In genomic region chr11:106722831-106723361, GRCm38 (mm10) we compare ENCODE assay signal across 8 mouse cellular contexts. TPM values are rescaled to one million over a fixed set of nuclear protein-coding genes. Genes with fewer than 3 reads are reported as not detected.
A peak's percentile ranks its signal among the peaks of the same experiment; 100 is the strongest.
DNase-seq lines count a peak whose midpoint lies in the region; ATAC-seq and TF ChIP-seq lines count a peak whose summit lies in the region.

No protein-coding gene starts in this region.

- no peak for ATAC-seq in hindbrain, embryonic 12.5 days (ENCODE audit: low FRiP score)
- ATAC-seq in hindbrain, embryonic 11.5 days (ENCODE audit: low FRiP score), result no peak
- ATAC-seq in intestine, embryonic 15.5 days, result peak; percentile 75
- no peak for ATAC-seq in midbrain, embryonic 11.5 days (ENCODE audit: low FRiP score)
- no peak for ATAC-seq in frontal cortex, adult (ENCODE audit: low TSS enrichment)

- H3K4me2 ChIP-seq in hindbrain, embryonic 12.5 days (replicated peaks), result no peak overlapping the region
- H3K4me2 ChIP-seq in hindbrain, embryonic 11.5 days (replicated peaks; ENCODE audit: low read depth, low read length), result no peak overlapping the region
- peak overlapping the region; percentile 3; the same call in 1 of the 2 replicates for H3K4me2 ChIP-seq in intestine, embryonic 15.5 days (replicated peaks)
- peak overlapping the region; percentile 48 for H3K4me2 ChIP-seq in myocyte (ENCODE audit: low read depth)
- no peak overlapping the region for H3K4me2 ChIP-seq in midbrain, embryonic 11.5 days

- H3K79me2 ChIP-seq in myocyte (ENCODE audit: control insufficient read depth, insufficient read depth), result no peaks in the 10 kb centered on the region

- peaks cover 8% of the 10 kb centered on the region for H3K4me1 ChIP-seq in hindbrain, embryonic 12.5 days
- H3K4me1 ChIP-seq in hindbrain, embryonic 11.5 days (replicated peaks; ENCODE audit: control insufficient read depth, insufficient read depth, low read length), result no peaks in the 10 kb centered on the region
- peaks cover 13% of the 10 kb centered on the region; the same call in 1 of the 2 replicates for H3K4me1 ChIP-seq in intestine, embryonic 15.5 days (replicated peaks)
- no peaks in the 10 kb centered on the region; the same call in 1 of the 2 replicates for H3K4me1 ChIP-seq in midbrain, embryonic 11.5 days (ENCODE audit: control insufficient read depth, insufficient read depth, low read length)

- WGBS in hindbrain, embryonic 12.5 days, result 28% methylated on average over 7 of the region's 7 CpGs
- WGBS in hindbrain, embryonic 11.5 days, result 22% methylated on average over 7 of the region's 7 CpGs
- 12% methylated on average over 7 of the region's 7 CpGs for whole genome bisulfite sequencing in intestine, embryonic 15.5 days
- 38% methylated on average over 7 of the region's 7 CpGs for WGBS in midbrain, embryonic 11.5 days

- TF ChIP-seq POLR2A in myocyte (IDR thresholded peaks at IDR 0.05; ENCODE audit: insufficient read length, low read depth), result no peak

- H3K27ac ChIP-seq in hindbrain, embryonic 12.5 days, result 0 out of 2 replicates have a peak overlapping the region, but pooled peaks have one; percentile 1
- no peak overlapping the region for H3K27ac ChIP-seq in hindbrain, embryonic 11.5 days (ENCODE audit: low read depth, low read length)
- no peak overlapping the region for H3K27ac ChIP-seq in intestine, embryonic 15.5 days
- H3K27ac ChIP-seq in midbrain, embryonic 11.5 days (ENCODE audit: low read depth, low read length), result no peak overlapping the region

- H3K9ac ChIP-seq in hindbrain, embryonic 12.5 days, result no peak overlapping the region
- H3K9ac ChIP-seq in hindbrain, embryonic 11.5 days (ENCODE audit: low read depth, low read length), result no peak overlapping the region
- H3K9ac ChIP-seq in intestine, embryonic 15.5 days, result no peak overlapping the region
- H3K9ac ChIP-seq in midbrain, embryonic 11.5 days (ENCODE audit: low read length), result no peak overlapping the region

- H3K27me3 ChIP-seq in hindbrain, embryonic 12.5 days, result no peaks in the 10 kb centered on the region
- no peaks in the 10 kb centered on the region for H3K27me3 ChIP-seq in hindbrain, embryonic 11.5 days (ENCODE audit: control insufficient read depth, insufficient read depth, low read length)
- H3K27me3 ChIP-seq in intestine, embryonic 15.5 days (replicated peaks), result no peaks in the 10 kb centered on the region
- no peaks in the 10 kb centered on the region for H3K27me3 ChIP-seq in myocyte (ENCODE audit: control insufficient read depth, insufficient read depth, insufficient read length)
- H3K27me3 ChIP-seq in midbrain, embryonic 11.5 days (ENCODE audit: control insufficient read depth, insufficient read depth, low read length), result no peaks in the 10 kb centered on the region

- H3ac ChIP-seq in myocyte (ENCODE audit: control insufficient read depth, insufficient read length), result no peak overlapping the region

- no peak overlapping the region for H3K4me3 ChIP-seq in hindbrain, embryonic 12.5 days
- no peak overlapping the region for H3K4me3 ChIP-seq in hindbrain, embryonic 11.5 days (ENCODE audit: low read depth, low read length)
- H3K4me3 ChIP-seq in intestine, embryonic 15.5 days (replicated peaks), result no peak overlapping the region
- no peak overlapping the region for H3K4me3 ChIP-seq in myocyte
- H3K4me3 ChIP-seq in midbrain, embryonic 11.5 days (ENCODE audit: low read depth, low read length), result no peak overlapping the region

- no peak for DNase-seq in hindbrain, embryonic 11.5 days (ENCODE audit: low spot score)
- DNase-seq in c-Kit-positive CD71-positive TER-119-negative erythroid progenitor cells, embryonic 14.5 days (ENCODE audit: low read depth), result peak; percentile 20
- no peak for DNase-seq in midbrain, embryonic 11.5 days (ENCODE audit: low spot score, missing footprints)
- no peak for DNase-seq in right cerebral cortex, adult 18-20 months

- H3K36me3 ChIP-seq in hindbrain, embryonic 12.5 days, result no peaks in the 10 kb centered on the region
- no peaks in the 10 kb centered on the region for H3K36me3 ChIP-seq in hindbrain, embryonic 11.5 days (ENCODE audit: control insufficient read depth, insufficient read depth, low read length)
- no peaks in the 10 kb centered on the region for H3K36me3 ChIP-seq in intestine, embryonic 15.5 days
- no peaks in the 10 kb centered on the region for H3K36me3 ChIP-seq in myocyte (ENCODE audit: control insufficient read depth, insufficient read depth)
- H3K36me3 ChIP-seq in midbrain, embryonic 11.5 days (ENCODE audit: control insufficient read depth, insufficient read depth, low read length), result no peaks in the 10 kb centered on the region

- H3K9me3 ChIP-seq in hindbrain, embryonic 12.5 days (replicated peaks), result no peaks in the 10 kb centered on the region
- no peaks in the 10 kb centered on the region for H3K9me3 ChIP-seq in hindbrain, embryonic 11.5 days (ENCODE audit: control insufficient read depth, low read length)
- no peaks in the 10 kb centered on the region for H3K9me3 ChIP-seq in intestine, embryonic 15.5 days
- no peaks in the 10 kb centered on the region for H3K9me3 ChIP-seq in midbrain, embryonic 11.5 days (ENCODE audit: control insufficient read depth, low read length)

TF ChIP-seq in myocyte, 11 proteins besides CTCF, POLR2A, EP300 and RAD21:
- TF ChIP-seq REST (IDR thresholded peaks at IDR 0.05; ENCODE audit: insufficient read depth, insufficient read length), result no peak
- TF ChIP-seq TCF12 (IDR thresholded peaks at IDR 0.05; ENCODE audit: insufficient read depth, poor library complexity, severe bottlenecking), result no peak
- TF ChIP-seq TCF3 (IDR thresholded peaks at IDR 0.05; ENCODE audit: insufficient read length, low read depth), result no peak
- TF ChIP-seq E2F4 (IDR thresholded peaks at IDR 0.05; ENCODE audit: insufficient read depth), result no peak
- TF ChIP-seq SRF (IDR thresholded peaks at IDR 0.05; ENCODE audit: control insufficient read depth, insufficient read length, low read depth), result no peak
- TF ChIP-seq MYOD1 (IDR thresholded peaks at IDR 0.05; ENCODE audit: control insufficient read depth in 1 of 3, insufficient read length in 2 of 3, low read depth in 2 of 3), result no peak
- no peak for TF ChIP-seq USF1 (IDR thresholded peaks at IDR 0.05; ENCODE audit: low read depth)
- no peak for TF ChIP-seq MAX (IDR thresholded peaks at IDR 0.05; ENCODE audit: low read depth)
- TF ChIP-seq MYOG (IDR thresholded peaks at IDR 0.05; ENCODE audit: control insufficient read depth in 1 of 3, insufficient read depth in 1 of 3, insufficient read length in 2 of 3, low read depth in 2 of 3), result no peak

RNA-seq across cellular contexts. Expression of gene Pecam1, which starts 27.5 kb away (rescaled TPM):
- polyA plus RNA-seq in hindbrain, embryonic 12.5 days (2016; fragmentation: Nextera tagmentation; extraction: Ambion mirVana), result 21.5 and 22.3 TPM in 2 replicates
- polyA plus RNA-seq in hindbrain, embryonic 11.5 days (2014; fragmentation: Nextera tagmentation; extraction: Ambion mirVana), result 19.0 and 20.3 TPM in 2 replicates
- polyA plus RNA-seq in intestine, embryonic 15.5 days (2015; fragmentation: Nextera tagmentation; extraction: Ambion mirVana), result 46.5 and 49.3 TPM in 2 replicates
- polyA plus RNA-seq in myocyte (2012; fragmentation: generic; extraction: Trizol), result 0.01 TPM
- polyA plus RNA-seq in midbrain, embryonic 11.5 days (2014; fragmentation: Nextera tagmentation; extraction: Ambion mirVana), result 19.8 and 21.5 TPM in 2 replicates

RNA-seq across cellular contexts. Expression of gene Milr1, which starts 28.1 kb away (rescaled TPM):
- polyA plus RNA-seq in hindbrain, embryonic 12.5 days (2016; fragmentation: Nextera tagmentation; extraction: Ambion mirVana), result 1.0 and 1.3 TPM in 2 replicates
- 1.1 and 2.0 TPM in 2 replicates for polyA plus RNA-seq in hindbrain, embryonic 11.5 days (2014; fragmentation: Nextera tagmentation; extraction: Ambion mirVana)
- polyA plus RNA-seq in intestine, embryonic 15.5 days (2015; fragmentation: Nextera tagmentation; extraction: Ambion mirVana), result 2.0 TPM in 2 replicates
- 7.7 TPM for polyA plus RNA-seq in myocyte (2012; fragmentation: generic; extraction: Trizol)
- polyA plus RNA-seq in midbrain, embryonic 11.5 days (2014; fragmentation: Nextera tagmentation; extraction: Ambion mirVana), result 0.68 and 1.0 TPM in 2 replicates

RNA-seq across cellular contexts. Expression of gene Polg2, which starts 56.4 kb away (rescaled TPM):
- 8.5 and 10.7 TPM in 2 replicates for polyA plus RNA-seq in hindbrain, embryonic 12.5 days (2016; fragmentation: Nextera tagmentation; extraction: Ambion mirVana)
- polyA plus RNA-seq in hindbrain, embryonic 11.5 days (2014; fragmentation: Nextera tagmentation; extraction: Ambion mirVana), result 9.5 and 11.0 TPM in 2 replicates
- 11.7 and 11.9 TPM in 2 replicates for polyA plus RNA-seq in intestine, embryonic 15.5 days (2015; fragmentation: Nextera tagmentation; extraction: Ambion mirVana)
- 4.4 TPM for polyA plus RNA-seq in myocyte (2012; fragmentation: generic; extraction: Trizol)
- polyA plus RNA-seq in midbrain, embryonic 11.5 days (2014; fragmentation: Nextera tagmentation; extraction: Ambion mirVana), result 9.7 and 11.2 TPM in 2 replicates

Comparison
In these comparisons a context has a peak if more than half of its experiments do, and no peak if none do; other contexts are left out.
1. H3K4me2 ChIP-seq: peak in intestine, embryonic 15.5 days (single experiment) and myocyte (single experiment); none in hindbrain, embryonic 12.5 days (single experiment), hindbrain, embryonic 11.5 days (single experiment) and midbrain, embryonic 11.5 days (single experiment).
2. RNA of gene Pecam1, which starts 27.5 kb away (polyA plus RNA-seq): 46.5 to 49.3 TPM in intestine, embryonic 15.5 days, 21.5 to 22.3 TPM in hindbrain, embryonic 12.5 days, 19.0 to 20.3 TPM in hindbrain, embryonic 11.5 days and 19.8 to 21.5 TPM in midbrain, embryonic 11.5 days; 0.01 TPM in myocyte (single experiment); every median in the first group is over 10 times any median in the second.